Mouse (Mus musculus): ENCODE data around the gene Cldn14.

DNA sequence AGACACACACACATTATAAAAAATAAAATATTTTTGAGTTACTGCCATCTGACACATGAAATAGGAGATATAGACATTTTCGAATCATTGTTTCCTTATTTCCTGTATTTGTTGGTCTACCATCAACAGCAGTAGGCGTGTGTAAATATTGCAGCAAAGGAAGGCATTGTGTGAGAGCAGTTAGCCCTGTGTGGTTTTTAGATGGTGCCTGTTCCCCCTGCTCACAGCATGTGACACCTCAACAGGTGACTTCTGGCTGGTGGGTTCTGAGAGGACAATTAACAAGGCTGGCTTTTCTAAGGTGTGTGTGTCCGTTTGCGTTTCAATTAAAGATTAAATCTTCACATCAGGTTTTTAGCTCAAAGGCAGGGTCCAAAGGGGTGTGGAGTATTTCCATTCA lies 48.1 kb downstream of the Cldn14 start:
- TF ChIP-seq POLR2A (IDR thresholded peaks at IDR 0.05; ENCODE audit: extremely low read depth, insufficient read depth, low read length) (no peak), CTCF (IDR thresholded peaks at IDR 0.05; ENCODE audit: extremely low read depth, insufficient read depth, low read length) (no peak)

All from cortical plate, adult 2 months (tissue).